9 mouse cellular contexts compared by ENCODE assay signal in the genomic region with DNA sequence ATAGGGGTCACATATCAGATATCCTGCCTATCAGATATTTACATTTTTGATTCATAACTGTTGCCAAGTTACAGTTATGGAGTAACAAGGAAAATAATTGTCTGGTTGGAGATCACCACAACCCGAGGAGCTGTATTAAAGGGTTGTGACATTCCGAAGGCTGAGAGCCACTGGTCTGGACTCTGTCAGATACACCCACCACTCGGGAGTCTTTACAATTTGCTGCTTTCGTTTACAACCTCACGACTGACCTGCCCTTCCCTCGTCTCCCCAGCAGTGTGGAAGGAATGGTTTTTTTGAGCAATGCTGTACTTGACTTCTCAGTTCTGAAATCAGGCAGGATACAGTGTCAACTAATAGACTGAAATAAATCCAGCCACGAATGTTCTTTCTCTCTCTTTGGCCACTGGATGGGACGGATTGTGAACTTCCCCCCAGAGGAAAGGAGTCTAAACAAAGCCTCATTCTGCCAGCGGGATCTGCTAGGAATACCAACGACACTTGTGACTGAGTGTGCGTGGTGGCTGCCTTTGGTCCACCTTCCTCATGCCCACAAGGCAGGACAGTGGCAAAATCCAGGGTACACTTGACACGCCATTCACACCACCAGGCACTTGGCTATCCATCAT. TPM values are rescaled to one million over a fixed set of nuclear protein-coding genes. Genes with fewer than 3 reads are reported as not detected.
DNase-seq lines count a peak whose midpoint lies in the region; ATAC-seq and TF ChIP-seq lines count a peak whose summit lies in the region.
"Had no signal": no experiment of that assay in that cellular context is flagged by ENCODE, and none has a peak within 500 bp of the region (broad histone marks: within the 10 kb centered on the region; RNA-seq: fewer than 3 reads in every experiment).

No protein-coding gene starts in this region.

- peak overlapping the region; percentile 46 for H3K4me2 ChIP-seq in lung, embryonic 14.5 days
- H3K4me2 ChIP-seq in hindbrain, embryonic 15.5 days: peak overlapping the region; percentile 20; the same call in 1 of the 2 replicates
- H3K4me2 ChIP-seq in midbrain, embryonic 16.5 days (ENCODE audit: low read length): 0 out of 2 replicates have a peak overlapping the region, but pooled peaks have one; percentile 12
- H3K4me2 ChIP-seq: liver, embryonic 15.5 days had no signal

- peak; percentile 70 for ATAC-seq in lung, embryonic 14.5 days (ENCODE audit: insufficient read depth)
- peak; percentile 65 for ATAC-seq in hindbrain, embryonic 15.5 days (ENCODE audit: low FRiP score, low read depth)
- peak; percentile 34 for ATAC-seq in midbrain, embryonic 16.5 days

- no peaks in the 10 kb centered on the region for H3K9me3 ChIP-seq in lung, embryonic 14.5 days (ENCODE audit: low read depth, low read length)
- no peaks in the 10 kb centered on the region for H3K9me3 ChIP-seq in hindbrain, embryonic 15.5 days
- no peaks in the 10 kb centered on the region; the same call in 1 of the 2 replicates for H3K9me3 ChIP-seq in midbrain, embryonic 16.5 days (replicated peaks; ENCODE audit: control insufficient read depth, low read length, poor library complexity, severe bottlenecking)
- H3K9me3 ChIP-seq: liver, embryonic 15.5 days had no signal

- H3K4me1 ChIP-seq in lung, embryonic 14.5 days (ENCODE audit: insufficient read depth): peaks cover 23% of the 10 kb centered on the region
- peaks cover 15% of the 10 kb centered on the region for H3K4me1 ChIP-seq in hindbrain, embryonic 15.5 days (replicated peaks)
- H3K4me1 ChIP-seq in midbrain, embryonic 16.5 days (ENCODE audit: control insufficient read depth, insufficient read depth, low read length): peaks cover 22% of the 10 kb centered on the region

- H3K27ac ChIP-seq in lung, embryonic 14.5 days (ENCODE audit: low read depth): peak overlapping the region; percentile 89
- peak overlapping the region; percentile 70 for H3K27ac ChIP-seq in hindbrain, embryonic 15.5 days (replicated peaks)
- peak overlapping the region; percentile 66 for H3K27ac ChIP-seq in midbrain, embryonic 16.5 days (ENCODE audit: low read length)
- H3K27ac ChIP-seq: liver, embryonic 15.5 days had no signal

- WGBS in lung, embryonic 14.5 days: 19% methylated on average over 12 of the region's 12 CpGs
- whole genome bisulfite sequencing in hindbrain, embryonic 15.5 days: 31% methylated on average over 12 of the region's 12 CpGs
- WGBS in midbrain, embryonic 16.5 days: 25% methylated on average over 12 of the region's 12 CpGs

- peak; percentile 17 to 31 for DNase-seq in frontal cortex, postnatal 10 days (ENCODE audit: low spot score in 2 of 2)
- no peak for DNase-seq in frontal cortex, postnatal 36 days (ENCODE audit: low spot score in 2 of 2)
- peak; percentile 80 for DNase-seq in lung, embryonic 14.5 days
- DNase-seq in lung, postnatal 14 days: no peak
- no peak for DNase-seq in MN1 (ENCODE audit: low spot score)
- no peak for DNase-seq in gastrocnemius, postnatal 25 days

- H3K9ac ChIP-seq in lung, embryonic 14.5 days: no peak overlapping the region
- no peak overlapping the region for H3K9ac ChIP-seq in hindbrain, embryonic 15.5 days
- H3K9ac ChIP-seq in midbrain, embryonic 16.5 days (ENCODE audit: low read depth, low read length): no peak overlapping the region
- H3K9ac ChIP-seq: liver, embryonic 15.5 days had no signal

- no peak overlapping the region for H3K4me3 ChIP-seq in lung, embryonic 14.5 days (ENCODE audit: low read depth, low read length)
- H3K4me3 ChIP-seq in hindbrain, embryonic 15.5 days: no peak overlapping the region
- H3K4me3 ChIP-seq in midbrain, embryonic 16.5 days (ENCODE audit: low read depth, low read length): no peak overlapping the region
- H3K4me3 ChIP-seq: liver, embryonic 15.5 days had no signal

- TF ChIP-seq CTCF in lung, embryonic 14.5 days (IDR thresholded peaks at IDR 0.05; ENCODE audit: low read depth): no peak

- no peaks in the 10 kb centered on the region for H3K36me3 ChIP-seq in lung, embryonic 14.5 days (ENCODE audit: insufficient read depth)
- H3K36me3 ChIP-seq in hindbrain, embryonic 15.5 days: no peaks in the 10 kb centered on the region
- H3K36me3 ChIP-seq in midbrain, embryonic 16.5 days (ENCODE audit: control insufficient read depth, insufficient read depth, low read length): no peaks in the 10 kb centered on the region
- H3K36me3 ChIP-seq: liver, embryonic 15.5 days had no signal

- no peaks in the 10 kb centered on the region for H3K27me3 ChIP-seq in lung, embryonic 14.5 days (ENCODE audit: insufficient read depth, low read length)
- no peaks in the 10 kb centered on the region for H3K27me3 ChIP-seq in hindbrain, embryonic 15.5 days
- no peaks in the 10 kb centered on the region; the same call in 1 of the 2 replicates for H3K27me3 ChIP-seq in midbrain, embryonic 16.5 days (ENCODE audit: control insufficient read depth, insufficient read depth, low read depth, low read length)

RNA-seq across cellular contexts. Expression of gene Serpine2, which starts 0.5 kb away (rescaled TPM):
- polyA plus RNA-seq in lung, embryonic 14.5 days (2014; fragmentation: Nextera tagmentation; extraction: Ambion mirVana): 341 and 345 TPM in 2 replicates
- polyA plus RNA-seq in hindbrain, embryonic 15.5 days (2015; fragmentation: Nextera tagmentation; extraction: Ambion mirVana): 272 and 313 TPM in 2 replicates
- 199 and 259 TPM in 2 replicates for polyA plus RNA-seq in midbrain, embryonic 16.5 days (2015; fragmentation: Nextera tagmentation; extraction: Ambion mirVana)
- 10 to 100 TPM; 65.6 to 84.1 TPM for total RNA-seq in gastrocnemius, postnatal 25 days (2021)

Comparison
In these comparisons a context has a peak if more than half of its experiments do, and no peak if none do; other contexts are left out.
1. DNase-seq: peak in frontal cortex, postnatal 10 days (2 of 2) and lung, embryonic 14.5 days (single experiment); none in frontal cortex, postnatal 36 days (0 of 2), lung, postnatal 14 days (single experiment), MN1 (single experiment) and gastrocnemius, postnatal 25 days (single experiment).
2. Peak in every context shown above with its lines, with median percentiles within 50 percentile points of each other: ATAC-seq, H3K27ac ChIP-seq and H3K4me2 ChIP-seq.